Mouse (Mus musculus): ENCODE results near the gene Sf1. TPM values are rescaled to one million over a fixed set of nuclear protein-coding genes. Genes with fewer than 3 reads are reported as not detected.

The Sf1 gene
- polyA plus RNA-seq, 2 experiments = 57.4 to 57.9 TPM

GRCm38 (mm10) chr19:6416124-6416770 is 52.8 kb downstream of the Sf1 start:
- peaks cover 23% of the 10 kb centered on the region for H3K27me3 ChIP-seq (ENCODE audit: control insufficient read depth, insufficient read depth, low read length)
- WGBS (ENCODE audit: insufficient replicate concordance) = 19% methylated on average over 9 of the region's 9 CpGs
- ATAC-seq (ENCODE audit: insufficient read depth) (no peak), DNase-seq (ENCODE audit: low read depth in 3 of 3, low spot score in 3 of 3) (no peak)
- H3K4me1 ChIP-seq (replicated peaks; ENCODE audit: control insufficient read depth in 2 of 2, insufficient read depth in 2 of 2, low read length in 1 of 2) = no peaks in the 10 kb centered on the region
- no peaks in the 10 kb centered on the region for H3K9me3 ChIP-seq (ENCODE audit: control insufficient read depth, low read length)
- no peak overlapping the region for H3K27ac ChIP-seq
- no peaks in the 10 kb centered on the region for H3K36me3 ChIP-seq (replicated peaks; ENCODE audit: control insufficient read depth, insufficient read depth, low read depth)
- no peak overlapping the region for H3K9ac ChIP-seq (replicated peaks)
- no peak overlapping the region for H3K4me3 ChIP-seq (ENCODE audit: insufficient read depth in 1 of 2, low read depth in 2 of 2, low read length in 2 of 2)
- no peak overlapping the region for H3K4me2 ChIP-seq (ENCODE audit: low read depth)
- TF ChIP-seq CTCF (IDR thresholded peaks at IDR 0.05; ENCODE audit: low read depth) (no peak), EP300 (IDR thresholded peaks at IDR 0.05; ENCODE audit: low read depth) (no peak)

DNA sequence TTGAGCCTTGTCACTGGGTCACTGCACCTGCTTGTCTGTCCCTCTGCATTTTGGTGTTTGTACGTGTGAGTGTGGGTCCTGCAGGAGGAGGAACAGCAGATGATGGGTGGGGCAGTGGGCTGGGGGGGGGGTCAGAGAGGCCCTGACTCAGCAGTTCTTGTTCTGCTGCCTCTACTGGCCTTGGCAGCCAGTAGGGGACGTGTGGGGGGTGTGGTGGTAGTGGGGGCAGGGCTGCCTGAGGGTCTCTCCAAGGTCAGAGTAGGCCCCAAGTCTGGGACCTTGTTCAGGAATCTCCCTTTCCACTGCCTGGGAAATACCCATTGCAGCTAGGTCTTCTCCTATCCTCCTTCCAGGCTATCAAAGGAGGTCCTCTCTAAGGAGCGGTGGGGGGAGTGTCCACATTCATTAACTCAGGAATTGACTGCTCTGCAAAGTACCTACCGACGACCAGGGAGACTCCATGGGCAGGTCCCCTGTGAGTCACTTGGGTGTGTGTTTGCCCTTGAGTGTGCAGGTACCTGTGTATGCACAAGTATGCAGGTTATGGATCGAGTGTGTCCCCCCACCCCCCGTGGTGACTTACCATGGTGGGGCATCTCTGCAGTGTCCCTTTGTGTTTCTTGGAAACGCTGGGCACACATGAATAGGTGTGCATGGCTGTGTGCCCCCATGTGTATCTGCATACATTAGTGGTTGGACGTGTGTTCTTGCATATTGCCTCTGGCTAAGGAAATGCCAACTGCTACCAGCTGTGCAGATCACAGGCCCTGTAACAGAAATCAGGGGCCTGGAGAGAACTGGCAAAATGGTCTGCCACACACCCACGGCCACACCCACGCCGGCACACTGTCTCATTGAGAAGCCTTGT is 53.6 kb downstream of the Sf1 start:
- no peak for DNase-seq (ENCODE audit: low read depth in 3 of 3, low spot score in 3 of 3)
- peaks cover 23% of the 10 kb centered on the region for H3K27me3 ChIP-seq (ENCODE audit: control insufficient read depth, insufficient read depth, low read length)
- no peak overlapping the region for H3K9ac ChIP-seq (replicated peaks)
- H3K9me3 ChIP-seq (ENCODE audit: control insufficient read depth, low read length) = no peaks in the 10 kb centered on the region
- H3K27ac ChIP-seq = no peak overlapping the region
- H3K4me3 ChIP-seq (ENCODE audit: insufficient read depth in 1 of 2, low read depth in 2 of 2, low read length in 2 of 2) = no peak overlapping the region
- TF ChIP-seq EP300 (IDR thresholded peaks at IDR 0.05; ENCODE audit: low read depth) (no peak), CTCF (IDR thresholded peaks at IDR 0.05; ENCODE audit: low read depth) (no peak)
- ATAC-seq (ENCODE audit: insufficient read depth) = no peak
- H3K4me1 ChIP-seq (replicated peaks; ENCODE audit: control insufficient read depth in 2 of 2, insufficient read depth in 2 of 2, low read length in 1 of 2) = no peaks in the 10 kb centered on the region
- H3K36me3 ChIP-seq (replicated peaks; ENCODE audit: control insufficient read depth, insufficient read depth, low read depth) = no peaks in the 10 kb centered on the region
- WGBS (ENCODE audit: insufficient replicate concordance) = 55% methylated on average over 12 of the region's 12 CpGs
- no peak overlapping the region for H3K4me2 ChIP-seq (ENCODE audit: low read depth)

GRCm38 (mm10) chr19:6418233-6418879 is 54.9 kb downstream of the Sf1 start, which contains the start of gene Nrxn2:
Nrxn2 (plus strand) TSS chr19:6418731.
- Histone ChIP-seq H3K9ac (replicated peaks) (no peak within 1 kb of the TSS), H3K4me2 (ENCODE audit: low read depth) (peak within 1 kb of the TSS; percentile 70), H3K4me3 (ENCODE audit: insufficient read depth in 1 of 2, low read depth in 2 of 2, low read length in 2 of 2) (peak within 1 kb of the TSS; percentile 18 to 39; a peak in 2 of 4 replicates), H3K27ac (no peak within 1 kb of the TSS), H3K9me3 (ENCODE audit: control insufficient read depth, low read length) (no peaks in the 10 kb centered on the region), H3K36me3 (replicated peaks; ENCODE audit: control insufficient read depth, insufficient read depth, low read depth) (no peaks in the 10 kb centered on the region), H3K27me3 (ENCODE audit: control insufficient read depth, insufficient read depth, low read length) (peaks cover 26% of the 10 kb centered on the region), H3K4me1 (replicated peaks; ENCODE audit: control insufficient read depth in 2 of 2, insufficient read depth in 2 of 2, low read length in 1 of 2) (no peaks in the 10 kb centered on the region)
- under 1% methylated on average over 46 of the region's 46 CpGs for WGBS (ENCODE audit: insufficient replicate concordance)
- TF ChIP-seq EP300 (IDR thresholded peaks at IDR 0.05; ENCODE audit: low read depth) (no peak), CTCF (IDR thresholded peaks at IDR 0.05; ENCODE audit: low read depth) (peak; percentile 94)
- DNase-seq (ENCODE audit: low read depth in 3 of 3, low spot score in 3 of 3) (peak; percentile 46 to 52 (median 51)), ATAC-seq (ENCODE audit: insufficient read depth) (peak; percentile 70)

DNA sequence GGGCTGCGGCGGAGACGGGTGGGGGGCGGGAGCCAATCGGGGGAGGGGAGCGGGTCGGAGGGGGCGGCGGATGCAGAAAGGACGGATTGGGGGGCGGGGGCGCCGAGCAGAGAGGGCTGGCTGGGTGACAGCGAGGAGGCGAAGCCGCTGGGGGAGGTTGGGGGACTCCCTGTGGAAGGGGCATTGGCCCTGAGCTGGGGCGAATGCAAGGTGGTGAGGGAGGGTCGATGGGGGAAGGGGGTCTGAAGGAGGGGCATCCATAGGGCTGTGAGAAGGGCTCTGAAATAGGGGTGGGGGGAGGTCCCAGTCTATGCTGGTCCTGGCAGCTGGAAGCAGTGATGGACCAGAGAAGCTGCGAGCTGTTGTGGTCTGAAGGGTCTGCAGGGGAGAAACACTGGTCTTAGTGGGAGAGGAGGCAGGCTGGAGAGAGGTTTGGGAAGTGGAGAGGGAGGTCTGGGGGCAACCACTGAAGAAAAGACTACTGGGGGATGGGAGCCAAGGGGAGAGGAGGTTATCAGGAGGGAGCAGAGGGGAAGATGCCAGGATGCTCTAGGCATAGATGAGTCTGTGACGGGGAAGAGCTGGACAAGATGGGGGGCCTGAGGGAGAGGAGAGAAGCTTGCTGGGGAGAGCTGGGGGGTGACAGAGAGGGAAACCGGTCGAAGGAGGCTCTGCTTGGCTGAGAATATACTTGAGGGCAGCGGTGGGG is 55.6 kb downstream of the Sf1 start:
- WGBS (ENCODE audit: insufficient replicate concordance) = 12% methylated on average over 19 of the region's 23 CpGs
- Histone ChIP-seq H3K27me3 (ENCODE audit: control insufficient read depth, insufficient read depth, low read length) (peaks cover 26% of the 10 kb centered on the region), H3K4me3 (ENCODE audit: insufficient read depth in 1 of 2, low read depth in 2 of 2, low read length in 2 of 2) (no peak overlapping the region)

More for the DNA sequence above, 55.6 kb downstream of the Sf1 start:
- DNase-seq (ENCODE audit: low read depth in 3 of 3, low spot score in 3 of 3) (no peak), ATAC-seq (ENCODE audit: insufficient read depth) (no peak)
- no peak overlapping the region for H3K4me2 ChIP-seq (ENCODE audit: low read depth)
- TF ChIP-seq EP300 (IDR thresholded peaks at IDR 0.05; ENCODE audit: low read depth) (no peak), CTCF (IDR thresholded peaks at IDR 0.05; ENCODE audit: low read depth) (no peak)
- H3K27ac ChIP-seq = no peak overlapping the region
- no peaks in the 10 kb centered on the region for H3K36me3 ChIP-seq (replicated peaks; ENCODE audit: control insufficient read depth, insufficient read depth, low read depth)
- H3K4me1 ChIP-seq (replicated peaks; ENCODE audit: control insufficient read depth in 2 of 2, insufficient read depth in 2 of 2, low read length in 1 of 2) = no peaks in the 10 kb centered on the region
- H3K9ac ChIP-seq (replicated peaks) = no peak overlapping the region
- no peaks in the 10 kb centered on the region for H3K9me3 ChIP-seq (ENCODE audit: control insufficient read depth, low read length)

All from liver, embryonic 14.5 days (tissue).